Mouse (Mus musculus): ENCODE results near the gene Glmn. TPM values are rescaled to one million over a fixed set of nuclear protein-coding genes. Genes with fewer than 3 reads are reported as not detected.

Gene Glmn
- polyA plus RNA-seq, 1 experiment from 2014 or later = 21.3 TPM

DNA sequence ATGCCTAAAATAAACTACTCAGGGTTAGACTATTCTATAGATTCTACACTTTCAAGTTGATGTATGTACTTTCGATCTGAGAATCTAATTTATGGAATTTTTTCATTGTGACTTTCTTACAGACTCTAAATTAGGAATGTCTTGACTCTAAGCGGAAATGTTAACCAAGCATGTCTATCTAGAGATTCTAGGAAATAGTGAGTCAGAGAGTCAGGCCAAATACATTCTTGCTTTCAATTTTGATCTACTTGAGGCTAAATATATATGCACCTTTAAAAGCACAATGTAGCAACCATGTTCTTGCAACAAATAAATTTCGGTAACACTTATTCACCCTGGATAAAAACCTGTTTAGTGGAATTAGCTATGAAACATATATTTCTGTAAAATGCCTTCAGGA, 68.8 kb downstream of the Glmn start:
- H3K4me2 ChIP-seq (ENCODE audit: low read depth, low read length) = no peak overlapping the region
- 91% methylated on average over 3 of the region's 3 CpGs for WGBS

GRCm38 (mm10) chr5:107524281-107524680, 73.4 kb downstream of the Glmn start:
- Histone ChIP-seq H3K4me2 (ENCODE audit: low read depth, low read length) (no peak overlapping the region), H3K9me3 (ENCODE audit: control insufficient read depth, low read length) (no peaks in the 10 kb centered on the region), H3K4me1 (ENCODE audit: control insufficient read depth, insufficient read depth, low read length) (no peaks in the 10 kb centered on the region), H3K27ac (ENCODE audit: low read length) (no peak overlapping the region), H3K4me3 (ENCODE audit: low read length) (no peak overlapping the region), H3K9ac (ENCODE audit: low read depth, low read length) (no peak overlapping the region), H3K27me3 (replicated peaks; ENCODE audit: control insufficient read depth, insufficient read depth, low read length) (no peaks in the 10 kb centered on the region), H3K36me3 (ENCODE audit: control insufficient read depth, insufficient read depth, low read length) (no peaks in the 10 kb centered on the region)
- WGBS = 81% methylated on average over 10 of the region's 10 CpGs
- ATAC-seq = no peak

More for the DNA sequence above, 68.8 kb downstream of the Glmn start:
- Histone ChIP-seq H3K27ac (ENCODE audit: low read length) (no peak overlapping the region), H3K4me1 (ENCODE audit: control insufficient read depth, insufficient read depth, low read length) (no peaks in the 10 kb centered on the region), H3K9me3 (ENCODE audit: control insufficient read depth, low read length) (no peaks in the 10 kb centered on the region), H3K27me3 (replicated peaks; ENCODE audit: control insufficient read depth, insufficient read depth, low read length) (no peaks in the 10 kb centered on the region), H3K9ac (ENCODE audit: low read depth, low read length) (no peak overlapping the region), H3K4me3 (ENCODE audit: low read length) (no peak overlapping the region), H3K36me3 (ENCODE audit: control insufficient read depth, insufficient read depth, low read length) (no peaks in the 10 kb centered on the region)
- no peak for ATAC-seq

- ATAC-seq = no peak
- H3K4me3 ChIP-seq (ENCODE audit: low read length) = no peak overlapping the region
- 75% methylated on average over 7 of the region's 7 CpGs for WGBS
- no peaks in the 10 kb centered on the region for H3K4me1 ChIP-seq (ENCODE audit: control insufficient read depth, insufficient read depth, low read length)
- no peak overlapping the region for H3K4me2 ChIP-seq (ENCODE audit: low read depth, low read length)
- H3K27me3 ChIP-seq (replicated peaks; ENCODE audit: control insufficient read depth, insufficient read depth, low read length) = no peaks in the 10 kb centered on the region
- no peak overlapping the region for H3K27ac ChIP-seq (ENCODE audit: low read length)
- no peak overlapping the region for H3K9ac ChIP-seq (ENCODE audit: low read depth, low read length)
- no peaks in the 10 kb centered on the region for H3K9me3 ChIP-seq (ENCODE audit: control insufficient read depth, low read length)
- no peaks in the 10 kb centered on the region for H3K36me3 ChIP-seq (ENCODE audit: control insufficient read depth, insufficient read depth, low read length)
Measured at GRCm38 (mm10) chr5:107521897-107522296, 75.8 kb downstream of the Glmn start.

DNA sequence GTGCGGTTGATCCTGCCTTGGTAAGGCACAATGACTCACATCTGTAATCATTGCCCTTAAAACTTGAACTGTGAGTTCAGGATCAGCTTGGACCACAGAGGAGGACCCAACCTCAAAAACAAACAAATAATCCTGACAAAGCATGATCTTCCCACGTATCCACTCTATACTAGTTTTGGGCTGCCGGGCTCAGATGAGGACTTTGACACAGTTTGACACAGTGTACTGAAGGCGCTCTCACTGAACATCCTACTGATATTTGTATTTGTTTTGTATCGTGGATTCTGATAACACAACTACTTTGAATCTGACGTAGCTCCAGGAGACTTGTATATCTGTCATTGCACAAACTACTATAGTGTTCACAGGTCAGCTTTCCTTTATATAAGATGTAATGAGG, 76.3 kb downstream of the Glmn start:
- Histone ChIP-seq H3K4me3 (ENCODE audit: low read length) (no peak overlapping the region), H3K4me1 (ENCODE audit: control insufficient read depth, insufficient read depth, low read length) (no peaks in the 10 kb centered on the region), H3K36me3 (ENCODE audit: control insufficient read depth, insufficient read depth, low read length) (no peaks in the 10 kb centered on the region), H3K27ac (ENCODE audit: low read length) (no peak overlapping the region), H3K9me3 (ENCODE audit: control insufficient read depth, low read length) (no peaks in the 10 kb centered on the region), H3K27me3 (replicated peaks; ENCODE audit: control insufficient read depth, insufficient read depth, low read length) (no peaks in the 10 kb centered on the region), H3K9ac (ENCODE audit: low read depth, low read length) (no peak overlapping the region), H3K4me2 (ENCODE audit: low read depth, low read length) (no peak overlapping the region)
- no peak for ATAC-seq
- 66% methylated on average over 6 of the region's 6 CpGs for WGBS

DNA sequence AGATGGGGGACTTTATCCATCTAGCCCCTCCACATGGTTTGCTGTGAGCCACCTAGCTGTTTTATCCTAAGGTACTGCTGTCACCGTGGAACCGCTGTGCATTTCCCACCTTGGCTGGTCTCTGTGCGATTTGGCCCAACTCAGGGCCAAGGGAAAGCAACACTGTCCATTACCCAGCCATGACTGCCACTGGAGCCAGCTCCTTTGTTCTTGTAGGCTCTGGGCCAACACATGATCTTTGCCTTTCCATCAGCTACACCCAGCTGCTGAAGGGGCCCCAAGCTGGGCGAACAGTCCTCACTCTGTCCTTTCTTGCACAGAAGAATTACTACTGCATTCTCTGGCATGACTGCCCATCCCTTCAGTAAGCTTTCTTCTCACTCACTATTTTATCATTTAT, 79.1 kb downstream of the Glmn start:
- Histone ChIP-seq H3K27ac (ENCODE audit: low read length) (no peak overlapping the region), H3K27me3 (replicated peaks; ENCODE audit: control insufficient read depth, insufficient read depth, low read length) (no peaks in the 10 kb centered on the region)

GRCm38 (mm10) chr5:107516087-107516486, 81.6 kb downstream of the Glmn start:
- WGBS = 92% methylated on average over 1 of the region's 1 CpGs
- ATAC-seq = no peak
- Histone ChIP-seq H3K9me3 (ENCODE audit: control insufficient read depth, low read length) (no peaks in the 10 kb centered on the region), H3K36me3 (ENCODE audit: control insufficient read depth, insufficient read depth, low read length) (no peaks in the 10 kb centered on the region), H3K4me3 (ENCODE audit: low read length) (no peak overlapping the region), H3K27me3 (replicated peaks; ENCODE audit: control insufficient read depth, insufficient read depth, low read length) (no peaks in the 10 kb centered on the region), H3K4me1 (ENCODE audit: control insufficient read depth, insufficient read depth, low read length) (no peaks in the 10 kb centered on the region), H3K9ac (ENCODE audit: low read depth, low read length) (no peak overlapping the region), H3K4me2 (ENCODE audit: low read depth, low read length) (no peak overlapping the region), H3K27ac (ENCODE audit: low read length) (no peak overlapping the region)

More for the DNA sequence above, 79.1 kb downstream of the Glmn start:
- Histone ChIP-seq H3K9ac (ENCODE audit: low read depth, low read length) (no peak overlapping the region), H3K36me3 (ENCODE audit: control insufficient read depth, insufficient read depth, low read length) (no peaks in the 10 kb centered on the region), H3K4me2 (ENCODE audit: low read depth, low read length) (no peak overlapping the region), H3K4me1 (ENCODE audit: control insufficient read depth, insufficient read depth, low read length) (no peaks in the 10 kb centered on the region), H3K9me3 (ENCODE audit: control insufficient read depth, low read length) (no peaks in the 10 kb centered on the region), H3K4me3 (ENCODE audit: low read length) (no peak overlapping the region)
- 88% methylated on average over 4 of the region's 4 CpGs for WGBS
- ATAC-seq = no peak

DNA sequence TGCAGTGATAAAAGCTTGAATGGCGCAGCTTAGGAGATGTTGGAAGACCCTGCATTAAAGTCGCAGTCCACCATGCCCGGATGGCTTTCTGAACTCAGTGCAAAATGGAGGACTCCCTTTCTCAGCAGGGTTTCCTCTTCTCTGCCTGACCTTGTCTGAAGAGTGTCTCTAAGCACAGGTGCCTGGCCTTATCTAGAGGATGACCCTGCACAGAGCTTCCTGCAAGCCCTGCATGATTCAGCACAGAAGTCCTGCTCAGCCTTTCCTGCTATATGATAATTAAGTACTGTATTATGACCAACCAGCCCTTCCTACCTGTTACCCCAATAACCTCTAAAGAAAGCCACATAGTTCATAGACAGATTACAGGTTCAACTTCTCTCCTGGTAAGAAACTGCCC, 82.2 kb downstream of the Glmn start:
- H3K9ac ChIP-seq (ENCODE audit: low read depth, low read length) = no peak overlapping the region
- no peak for ATAC-seq
- H3K27ac ChIP-seq (ENCODE audit: low read length) = no peak overlapping the region
- no peak overlapping the region for H3K4me3 ChIP-seq (ENCODE audit: low read length)
- no peaks in the 10 kb centered on the region for H3K9me3 ChIP-seq (ENCODE audit: control insufficient read depth, low read length)
- 96% methylated on average over 3 of the region's 3 CpGs for WGBS
- H3K27me3 ChIP-seq (replicated peaks; ENCODE audit: control insufficient read depth, insufficient read depth, low read length) = no peaks in the 10 kb centered on the region
- no peak overlapping the region for H3K4me2 ChIP-seq (ENCODE audit: low read depth, low read length)
- no peaks in the 10 kb centered on the region for H3K36me3 ChIP-seq (ENCODE audit: control insufficient read depth, insufficient read depth, low read length)
- H3K4me1 ChIP-seq (ENCODE audit: control insufficient read depth, insufficient read depth, low read length) = no peaks in the 10 kb centered on the region

GRCm38 (mm10) chr5:107513583-107513982, 84.1 kb downstream of the Glmn start:
- 44% methylated on average over 7 of the region's 7 CpGs for WGBS
- no peak overlapping the region for H3K9ac ChIP-seq (ENCODE audit: low read depth, low read length)
- no peaks in the 10 kb centered on the region for H3K4me1 ChIP-seq (ENCODE audit: control insufficient read depth, insufficient read depth, low read length)
- no peak overlapping the region for H3K4me3 ChIP-seq (ENCODE audit: low read length)
- no peaks in the 10 kb centered on the region for H3K9me3 ChIP-seq (ENCODE audit: control insufficient read depth, low read length)
- H3K27me3 ChIP-seq (replicated peaks; ENCODE audit: control insufficient read depth, insufficient read depth, low read length) = no peaks in the 10 kb centered on the region
- peak; percentile 52 for ATAC-seq
- no peaks in the 10 kb centered on the region for H3K36me3 ChIP-seq (ENCODE audit: control insufficient read depth, insufficient read depth, low read length)
- no peak overlapping the region for H3K4me2 ChIP-seq (ENCODE audit: low read depth, low read length)
- H3K27ac ChIP-seq (ENCODE audit: low read length) = no peak overlapping the region

DNA sequence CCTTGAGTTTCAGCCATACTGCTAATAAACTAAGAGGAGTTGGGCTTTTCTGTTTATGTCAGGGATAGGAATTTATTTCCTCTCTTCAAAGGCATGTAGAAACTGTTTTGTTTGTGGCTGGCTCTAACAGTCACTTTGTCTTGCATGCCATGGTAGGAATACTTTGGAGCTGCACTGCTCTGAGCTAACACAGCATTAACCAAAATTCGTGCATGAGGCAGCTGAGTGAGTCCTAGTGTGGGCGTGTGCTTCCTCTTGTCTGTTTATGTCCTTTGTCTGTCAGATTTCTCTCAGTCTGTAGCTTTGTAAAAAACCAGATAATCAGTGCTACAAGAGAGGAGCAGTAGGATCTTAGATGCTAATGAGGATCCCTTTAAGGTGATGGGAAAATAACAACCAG, 86.4 kb downstream of the Glmn start:
- ATAC-seq = no peak
- WGBS = 53% methylated on average over 2 of the region's 2 CpGs

GRCm38 (mm10) chr5:107510503-107510902, 87.2 kb downstream of the Glmn start:
- no peak overlapping the region for H3K27ac ChIP-seq (ENCODE audit: low read length)
- 84% methylated on average over 10 of the region's 10 CpGs for WGBS
- ATAC-seq = no peak

More for the DNA sequence above, 86.4 kb downstream of the Glmn start:
- Histone ChIP-seq H3K4me3 (ENCODE audit: low read length) (no peak overlapping the region), H3K4me1 (ENCODE audit: control insufficient read depth, insufficient read depth, low read length) (no peaks in the 10 kb centered on the region), H3K27me3 (replicated peaks; ENCODE audit: control insufficient read depth, insufficient read depth, low read length) (no peaks in the 10 kb centered on the region), H3K9ac (ENCODE audit: low read depth, low read length) (no peak overlapping the region), H3K27ac (ENCODE audit: low read length) (no peak overlapping the region), H3K36me3 (ENCODE audit: control insufficient read depth, insufficient read depth, low read length) (no peaks in the 10 kb centered on the region), H3K9me3 (ENCODE audit: control insufficient read depth, low read length) (no peaks in the 10 kb centered on the region), H3K4me2 (ENCODE audit: low read depth, low read length) (no peak overlapping the region)

More at GRCm38 (mm10) chr5:107510503-107510902, 87.2 kb downstream of the Glmn start:
- Histone ChIP-seq H3K27me3 (replicated peaks; ENCODE audit: control insufficient read depth, insufficient read depth, low read length) (no peaks in the 10 kb centered on the region), H3K4me3 (ENCODE audit: low read length) (no peak overlapping the region), H3K36me3 (ENCODE audit: control insufficient read depth, insufficient read depth, low read length) (no peaks in the 10 kb centered on the region), H3K4me1 (ENCODE audit: control insufficient read depth, insufficient read depth, low read length) (no peaks in the 10 kb centered on the region), H3K9me3 (ENCODE audit: control insufficient read depth, low read length) (no peaks in the 10 kb centered on the region), H3K4me2 (ENCODE audit: low read depth, low read length) (no peak overlapping the region), H3K9ac (ENCODE audit: low read depth, low read length) (no peak overlapping the region)

Measured in intestine, embryonic 16.5 days (tissue).